Mouse (Mus musculus) erythroblast, embryonic 14.5 days (primary cell): ENCODE results near the gene Baiap2l1. TPM values are rescaled to one million over a fixed set of nuclear protein-coding genes. Genes with fewer than 3 reads are reported as not detected.

Experiments
- H3K27me3 ChIP-seq: 2 replicates; pipeline ENCODE4 v1.6.1; 2012; ENCODE audit warnings: inconsistent platforms; ENCODE audit not compliant: control insufficient read depth
- H3K36me3 ChIP-seq: 2 replicates; pipeline ENCODE4 v1.6.1; 2012; ENCODE audit warnings: mild to moderate bottlenecking, inconsistent platforms; ENCODE audit not compliant: control insufficient read depth
- H3K4me1 ChIP-seq: 2 replicates; pipeline ENCODE4 v1.6.1; 2012; ENCODE audit warnings: inconsistent platforms; ENCODE audit not compliant: control insufficient read depth
- H3K4me3 ChIP-seq: replicated peaks from 2 replicates; pipeline ENCODE3; 2012; ENCODE audit warnings: moderate library complexity, mild to moderate bottlenecking, inconsistent platforms
- H3K9me3 ChIP-seq: 2 replicates; pipeline ENCODE4 v1.6.1; 2012; ENCODE audit warnings: low read length, inconsistent platforms, mixed read lengths; ENCODE audit not compliant: control insufficient read depth
- GATA1 ChIP-seq: IDR thresholded peaks from 2 replicates; pipeline ENCODE4 v1.6.1; 2012; ENCODE audit warnings: low read length, inconsistent platforms, mixed read lengths
- TAL1 ChIP-seq: IDR thresholded peaks from 3 replicates; pipeline ENCODE4 v1.6.1; 2012; ENCODE audit warnings: low read length, inconsistent platforms, mixed read lengths
- polyA plus RNA-seq: library from polyadenylated mRNA; stranded (reverse); fragments of >175 nt; gene quantifications from 2 replicates; pipeline ENCODE4 v1.2.3, GENCODE M21; 2012

Gene Baiap2l1
- polyA plus RNA-seq, 1 experiment: not detected

DNA sequence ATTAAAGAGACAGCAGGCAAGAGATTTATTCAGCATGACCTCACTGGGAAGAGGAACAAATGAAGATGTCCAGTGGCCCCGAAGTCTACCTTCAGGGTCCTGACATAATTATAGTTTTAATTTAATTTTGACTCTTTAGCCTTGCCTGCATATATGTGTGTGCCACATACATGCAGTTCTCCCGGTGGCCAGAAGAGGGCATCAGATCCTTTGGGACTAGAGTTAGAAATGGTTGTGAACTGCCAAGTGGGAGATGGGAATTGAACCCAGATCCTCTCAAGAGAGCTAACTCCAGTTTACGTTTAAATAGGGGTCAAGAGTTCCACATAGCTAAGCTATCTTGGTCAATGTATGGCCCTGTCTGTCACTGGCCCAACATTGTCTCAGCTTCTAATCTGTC is 108.0 kb downstream of the Baiap2l1 start:
- Histone ChIP-seq H3K4me1 (peaks cover 14% of the 10 kb centered on the region), H3K36me3 (no peaks in the 10 kb centered on the region), H3K27me3 (no peaks in the 10 kb centered on the region), H3K4me3 (no peak overlapping the region), H3K9me3 (peaks cover 8% of the 10 kb centered on the region)
- TF ChIP-seq GATA1: no peak
- TF ChIP-seq TAL1: no peak

DNA sequence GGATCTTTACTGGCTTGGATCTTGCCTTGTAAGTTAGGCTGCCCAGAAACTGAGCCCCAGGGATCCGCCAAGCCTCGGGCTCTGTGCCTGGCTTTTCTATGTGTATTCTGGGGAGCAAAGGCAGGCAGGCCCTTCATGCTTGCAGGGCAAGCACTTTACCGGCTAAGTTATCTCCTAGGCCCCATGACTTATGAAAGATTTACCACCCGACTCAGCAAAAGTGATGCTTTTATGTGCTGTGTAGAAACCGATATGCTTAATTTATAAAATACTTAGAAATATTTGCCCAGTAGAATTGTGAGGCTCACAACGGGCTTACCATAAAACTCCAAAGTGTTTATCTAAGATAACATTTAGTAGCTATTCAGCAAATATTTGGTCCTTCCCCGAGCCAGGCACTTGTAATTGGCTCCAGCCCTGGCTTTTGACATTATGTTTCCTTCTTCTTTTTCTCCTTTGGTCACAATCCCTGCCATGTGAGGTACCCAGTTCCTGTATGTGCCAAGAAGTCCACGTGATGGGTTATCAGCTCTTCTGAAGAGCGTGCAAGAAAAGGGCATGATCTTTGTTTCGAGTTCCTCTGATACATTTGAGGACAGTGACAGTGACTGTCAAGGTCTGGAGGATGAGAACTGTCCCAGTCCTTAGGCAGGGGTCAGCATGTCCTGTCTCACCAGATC is 109.9 kb downstream of the Baiap2l1 start:
- Histone ChIP-seq H3K27me3 (no peaks in the 10 kb centered on the region), H3K4me1 (no peaks in the 10 kb centered on the region), H3K9me3 (peaks cover 8% of the 10 kb centered on the region), H3K4me3 (no peak overlapping the region), H3K36me3 (no peaks in the 10 kb centered on the region)
- no peak for TF ChIP-seq TAL1
- TF ChIP-seq GATA1: no peak

DNA sequence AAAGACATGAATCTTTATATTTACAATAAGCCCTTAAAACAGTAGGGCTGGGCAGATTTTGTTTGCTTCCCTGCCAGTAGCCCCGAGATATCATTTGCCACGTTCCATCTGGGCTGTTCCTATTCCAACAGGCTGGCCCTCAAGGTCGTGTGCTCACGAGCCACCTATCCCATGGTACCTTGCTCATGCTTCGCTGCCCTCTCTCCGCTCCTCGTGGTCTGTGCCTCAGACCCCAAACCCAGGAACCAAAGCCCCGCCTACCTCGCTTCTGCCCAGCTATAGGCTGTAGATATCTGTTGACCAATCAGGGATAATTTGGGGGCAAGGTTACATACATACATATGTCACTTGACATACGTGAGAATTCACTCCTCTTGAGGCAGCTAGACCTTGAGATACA is 110.6 kb downstream of the Baiap2l1 start:
- H3K36me3 ChIP-seq: no peaks in the 10 kb centered on the region
- TF ChIP-seq TAL1: no peak
- TF ChIP-seq GATA1: no peak
- H3K27me3 ChIP-seq: no peaks in the 10 kb centered on the region
- H3K9me3 ChIP-seq: peaks cover 8% of the 10 kb centered on the region
- no peak overlapping the region for H3K4me3 ChIP-seq
- H3K4me1 ChIP-seq: no peaks in the 10 kb centered on the region

DNA sequence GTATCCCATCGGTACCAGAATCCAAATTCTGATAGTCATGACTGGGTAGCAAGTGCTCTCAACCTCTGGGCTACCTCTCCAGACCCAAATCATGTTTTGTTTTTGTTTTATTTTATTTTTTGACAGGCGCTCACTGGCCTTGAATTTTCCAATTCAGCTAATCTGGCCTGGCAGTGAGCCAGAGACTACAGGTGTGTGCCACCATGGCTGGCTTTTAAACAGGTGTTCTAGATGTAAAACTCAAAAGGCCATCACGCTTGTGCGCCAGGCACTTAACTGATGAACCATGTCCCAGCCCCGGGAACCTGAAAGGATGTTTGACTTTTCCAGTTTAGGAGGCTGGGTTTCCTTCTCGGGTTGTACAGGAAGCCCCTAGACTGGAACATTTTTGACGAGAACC is 111.2 kb downstream of the Baiap2l1 start:
- H3K4me3 ChIP-seq: no peak overlapping the region
- no peaks in the 10 kb centered on the region for H3K27me3 ChIP-seq
- H3K36me3 ChIP-seq: no peaks in the 10 kb centered on the region
- TF ChIP-seq TAL1 (no peak), GATA1 (no peak)
- no peaks in the 10 kb centered on the region for H3K4me1 ChIP-seq
- H3K9me3 ChIP-seq: peaks cover 8% of the 10 kb centered on the region

DNA sequence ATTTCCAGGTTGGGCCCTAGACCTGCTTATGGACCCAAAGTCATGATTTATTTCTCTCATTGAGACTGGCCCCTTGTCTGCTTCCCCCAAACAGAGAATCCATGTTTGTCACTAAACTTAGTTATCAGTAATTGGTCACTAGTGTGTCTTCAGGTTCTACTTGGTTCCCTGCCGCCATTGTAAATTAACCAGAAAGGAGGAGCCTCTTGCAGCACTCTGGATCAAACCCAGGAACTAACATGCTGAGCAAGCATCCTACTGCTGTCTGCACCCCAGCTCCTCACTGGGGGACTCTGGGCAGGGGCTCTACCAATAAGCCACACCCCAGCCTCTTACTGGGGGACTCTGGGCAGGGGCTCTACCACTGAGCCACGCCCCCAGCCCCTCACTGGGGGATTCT is 112.3 kb downstream of the Baiap2l1 start:
- no peaks in the 10 kb centered on the region for H3K36me3 ChIP-seq
- no peak for TF ChIP-seq GATA1
- TF ChIP-seq TAL1: no peak

DNA sequence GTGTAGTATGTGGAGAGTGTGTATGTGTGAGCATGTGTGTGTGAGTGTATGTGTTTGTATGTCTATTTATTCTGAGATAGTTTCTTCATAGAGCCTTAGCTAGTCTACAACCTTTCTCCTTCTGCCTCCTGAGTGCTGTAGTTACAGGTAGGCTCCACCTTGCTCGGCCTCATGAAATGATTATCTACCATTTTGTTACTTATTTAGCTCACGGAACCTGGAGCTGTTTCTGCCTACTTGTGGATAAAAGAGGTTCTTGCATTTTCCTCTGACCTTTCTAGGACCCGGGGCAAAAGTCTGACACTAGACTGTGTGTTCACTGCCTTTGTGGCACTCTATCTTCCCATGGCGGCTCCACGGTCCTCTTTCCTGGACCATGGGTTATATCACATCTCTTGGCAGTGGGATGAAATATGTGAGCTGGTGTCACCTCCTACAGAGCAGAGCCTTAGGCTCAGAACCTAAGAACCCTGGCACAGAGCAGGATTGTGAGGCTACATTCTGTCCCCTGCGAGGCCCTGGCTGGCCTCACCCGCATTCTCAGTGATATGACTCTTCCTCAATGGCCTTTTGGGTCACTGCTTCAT is 113.9 kb downstream of the Baiap2l1 start, which contains the start of gene Bri3:
Gene Bri3, plus strand, starts transcription at position 537 of the 587 bp plus-strand sequence.
- TF ChIP-seq GATA1 (no peak), TAL1 (no peak)

More for the DNA sequence above, 112.3 kb downstream of the Baiap2l1 start:
- Histone ChIP-seq H3K4me1 (no peaks in the 10 kb centered on the region), H3K27me3 (no peaks in the 10 kb centered on the region), H3K9me3 (peaks cover 8% of the 10 kb centered on the region), H3K4me3 (no peak overlapping the region)

DNA sequence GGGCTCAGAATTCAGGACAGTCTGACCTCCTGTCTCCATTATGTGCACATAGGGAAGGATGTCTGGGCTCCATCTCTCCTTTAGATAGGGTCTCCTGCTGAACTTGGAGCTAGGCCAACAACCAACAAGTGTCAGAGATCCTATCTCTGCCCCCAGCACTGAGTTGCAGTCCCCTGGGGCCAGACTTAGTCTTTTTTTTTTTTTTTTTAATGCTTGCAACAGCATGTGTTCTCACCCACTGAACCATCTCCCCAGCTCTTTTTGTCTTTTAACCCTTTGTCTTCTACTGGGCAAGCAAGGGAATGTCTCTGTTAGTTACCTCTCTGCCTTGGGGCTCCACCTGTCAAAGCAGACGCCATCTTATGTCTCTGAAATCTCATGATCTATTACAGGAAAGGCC is 118.9 kb downstream of the Baiap2l1 start:
- no peaks in the 10 kb centered on the region for H3K4me1 ChIP-seq
- no peaks in the 10 kb centered on the region for H3K27me3 ChIP-seq
- H3K9me3 ChIP-seq: no peaks in the 10 kb centered on the region
- TF ChIP-seq TAL1: no peak
- TF ChIP-seq GATA1: no peak
- no peak overlapping the region for H3K4me3 ChIP-seq
- no peaks in the 10 kb centered on the region for H3K36me3 ChIP-seq

More for the DNA sequence above, 113.9 kb downstream of the Baiap2l1 start, which contains the start of gene Bri3:
- H3K27me3 ChIP-seq: no peaks in the 10 kb centered on the region
- no peaks in the 10 kb centered on the region for H3K9me3 ChIP-seq
- no peaks in the 10 kb centered on the region for H3K4me1 ChIP-seq
- H3K4me3 ChIP-seq: no peak within 1 kb of the TSS
- H3K36me3 ChIP-seq: no peaks in the 10 kb centered on the region

DNA sequence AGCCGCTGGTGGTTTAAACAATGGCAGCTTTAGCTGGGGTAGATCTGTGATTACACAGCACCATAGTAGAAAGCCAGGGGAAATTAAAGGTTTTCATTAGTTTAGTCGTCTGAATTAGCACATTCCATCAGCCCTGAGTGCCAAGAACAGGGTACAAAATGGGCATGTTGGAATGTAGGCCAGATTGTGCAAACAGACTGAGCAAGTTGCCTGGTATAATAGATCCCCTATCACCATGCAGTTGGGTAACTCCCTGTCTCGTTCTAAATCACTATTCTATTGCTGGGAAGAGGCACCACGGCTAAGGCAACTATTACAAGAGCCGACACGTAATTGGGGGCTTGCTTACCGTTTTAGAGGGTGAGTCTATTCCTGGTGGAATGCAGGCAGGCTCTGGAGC is 123.2 kb downstream of the Baiap2l1 start:
- TF ChIP-seq TAL1 (no peak), GATA1 (no peak)
- peaks cover 2% of the 10 kb centered on the region; the same call in 1 of the 2 replicates for H3K9me3 ChIP-seq
- no peaks in the 10 kb centered on the region for H3K4me1 ChIP-seq
- no peaks in the 10 kb centered on the region for H3K36me3 ChIP-seq
- H3K4me3 ChIP-seq: no peak overlapping the region
- H3K27me3 ChIP-seq: no peaks in the 10 kb centered on the region

DNA sequence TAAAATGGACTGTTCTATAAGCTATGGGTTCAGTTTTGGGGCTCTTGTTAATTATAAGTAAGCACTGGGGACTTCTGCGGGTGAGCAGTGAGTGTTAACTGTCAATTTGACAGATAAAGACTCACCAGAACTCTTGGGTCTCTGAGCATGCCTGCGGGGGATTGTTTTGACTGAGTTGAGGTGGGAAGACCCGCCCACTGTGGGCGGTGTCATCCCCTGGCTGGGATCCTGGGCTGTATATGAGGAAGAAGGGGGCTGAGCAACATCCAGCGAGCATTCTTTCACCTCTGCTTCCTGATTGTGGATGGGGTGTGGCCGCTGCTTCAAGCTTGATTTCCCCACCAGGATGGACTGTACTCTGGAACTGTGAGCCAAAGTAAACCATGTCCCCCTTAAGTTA is 123.7 kb downstream of the Baiap2l1 start:
- TF ChIP-seq TAL1 (no peak), GATA1 (no peak)
- Histone ChIP-seq H3K27me3 (no peaks in the 10 kb centered on the region), H3K9me3 (peaks cover 2% of the 10 kb centered on the region; the same call in 1 of the 2 replicates), H3K4me1 (no peaks in the 10 kb centered on the region), H3K36me3 (no peaks in the 10 kb centered on the region), H3K4me3 (no peak overlapping the region)
